Mouse (Mus musculus): ENCODE measurements around the gene Gm8246. TPM values are rescaled to one million over a fixed set of nuclear protein-coding genes. Genes with fewer than 3 reads are reported as not detected.
"Not testable (repeated sequence)": the region's sequence is repeated elsewhere in the genome, so short reads cannot be mapped to it uniquely, and the experiment has no call there.

The Gm8246 gene
- polyA plus RNA-seq (2012; ENCODE audit: insufficient read depth, insufficient read length, missing spikeins), result not detected in 2 replicates

DNA sequence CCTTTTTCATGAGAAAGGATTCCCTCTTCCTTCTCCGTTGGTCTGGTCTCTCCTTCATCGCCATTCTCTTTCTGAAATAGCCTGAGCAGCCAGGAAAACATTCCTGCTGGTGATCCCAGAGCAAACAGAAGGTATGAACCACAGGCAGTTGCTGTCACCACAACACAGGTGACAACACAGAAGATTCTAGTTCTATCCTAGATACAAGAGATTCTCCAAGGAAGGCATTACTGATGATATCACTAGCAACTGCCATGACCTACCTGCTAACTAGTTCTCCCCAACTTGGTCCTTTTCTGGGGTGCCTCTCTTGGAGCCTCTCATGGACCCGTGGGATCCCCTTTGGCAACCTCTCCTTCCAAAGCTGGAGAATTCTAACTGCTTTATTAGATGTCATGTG, at the start of gene Gm8246:
TSS of gene Gm8246 (minus strand) at position 101 of the 400 bp plus-strand sequence.
- H3K4me3 ChIP-seq (ENCODE audit: insufficient read depth, low read depth, low read length); H3K27ac ChIP-seq (replicated peaks; ENCODE audit: low read depth, low read length); H3K4me1 ChIP-seq (ENCODE audit: control insufficient read depth, insufficient read depth, insufficient read length, low read length): not testable (repeated sequence)

DNA sequence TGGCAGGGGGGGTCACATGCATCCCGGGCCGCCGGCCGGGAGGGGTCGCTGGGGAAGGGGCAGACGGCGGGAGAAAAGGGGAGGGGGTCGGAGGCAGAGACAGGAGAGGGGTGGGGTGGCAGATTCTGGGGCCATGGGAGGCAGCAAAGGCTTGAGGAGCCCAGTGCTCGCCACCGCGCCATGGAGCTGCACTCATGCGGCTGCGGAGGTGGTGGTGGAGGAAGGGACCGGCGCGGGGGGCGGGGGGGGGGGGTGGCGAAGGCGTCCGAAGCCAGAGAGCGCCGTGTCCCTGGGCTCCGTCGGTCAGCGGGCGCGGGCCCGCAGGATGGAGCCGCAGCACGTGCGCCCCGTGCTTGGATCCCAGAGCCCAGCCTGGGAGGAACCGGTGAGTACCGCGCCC, 23.7 kb upstream of the Gm8246 start, which contains the start of gene Gm3488:
TSS of gene Gm3488 (plus strand) at position 301 of the 400 bp plus-strand sequence.
- not testable (repeated sequence) for H3K27ac ChIP-seq (replicated peaks; ENCODE audit: low read depth, low read length); H3K4me3 ChIP-seq (ENCODE audit: insufficient read depth, low read depth, low read length); H3K4me1 ChIP-seq (ENCODE audit: control insufficient read depth, insufficient read depth, insufficient read length, low read length)

DNA sequence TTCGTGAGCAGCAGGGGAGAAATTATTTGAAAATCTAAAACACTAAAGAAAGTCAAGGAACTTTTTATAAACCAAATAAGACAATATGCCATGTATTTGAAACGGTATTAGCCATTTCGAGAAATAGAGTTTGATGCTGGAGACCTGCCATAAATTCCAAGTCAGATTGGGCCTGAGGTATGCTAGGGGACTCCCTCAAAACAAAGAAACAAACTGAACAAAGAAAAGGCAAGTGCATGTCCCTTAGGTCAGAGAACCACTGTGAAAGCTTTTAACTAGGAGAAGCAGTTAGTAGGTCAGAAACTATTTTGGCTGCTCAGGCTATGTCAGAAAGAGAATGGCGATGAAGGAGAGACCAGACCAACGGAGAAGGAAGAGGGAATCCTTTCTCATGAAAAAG, 6.3 kb upstream of the Gm8246 start, which contains the start of gene Gm3187:
TSS of gene Gm3187 (plus strand) at position 301 of the 400 bp plus-strand sequence.
- not testable (repeated sequence) for H3K27ac ChIP-seq (replicated peaks; ENCODE audit: low read depth, low read length); H3K4me1 ChIP-seq (ENCODE audit: control insufficient read depth, insufficient read depth, insufficient read length, low read length); H3K4me3 ChIP-seq (ENCODE audit: insufficient read depth, low read depth, low read length)

DNA sequence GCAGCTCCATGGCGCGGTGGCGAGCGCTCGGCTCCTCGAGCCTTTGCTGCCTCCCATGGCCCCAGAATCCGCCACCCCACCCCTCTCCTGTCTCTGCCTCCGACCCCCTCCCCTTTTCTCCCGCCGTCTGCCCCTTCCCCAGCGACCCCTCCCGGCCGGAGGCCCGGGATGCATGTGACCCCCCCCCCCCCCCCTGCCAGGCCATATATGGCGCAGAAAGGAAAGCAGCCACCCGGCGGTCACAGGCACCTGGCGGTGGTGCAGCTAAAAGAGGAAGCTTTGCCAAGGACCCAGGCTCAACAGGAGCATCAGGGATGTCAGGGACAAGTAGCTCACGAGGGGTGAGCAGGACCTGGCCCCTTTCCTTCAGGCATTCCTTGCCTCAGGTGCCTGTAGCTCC, 17.2 kb downstream of the Gm8246 start:
- H3K4me3 ChIP-seq (ENCODE audit: insufficient read depth, low read depth, low read length); H3K27ac ChIP-seq (replicated peaks; ENCODE audit: low read depth, low read length); H3K4me1 ChIP-seq (ENCODE audit: control insufficient read depth, insufficient read depth, insufficient read length, low read length): not testable (repeated sequence)

DNA sequence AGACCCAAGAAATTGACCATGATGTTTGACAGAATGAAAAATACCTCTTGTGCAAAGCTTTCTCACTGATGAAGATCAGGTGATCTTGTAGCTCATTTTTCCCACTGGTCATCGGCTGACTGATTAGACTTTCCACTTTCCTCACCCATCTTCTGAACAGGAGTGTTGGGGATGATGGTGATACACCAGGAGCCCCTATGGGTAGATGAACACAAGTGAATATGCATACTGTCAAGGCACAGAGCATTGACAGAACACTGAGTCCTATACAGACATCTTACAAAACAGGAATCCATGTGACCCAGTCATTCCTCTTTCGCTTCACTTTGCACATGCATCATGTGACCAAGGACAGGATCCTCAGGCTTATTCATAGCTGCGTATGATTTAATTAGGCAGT, 22.3 kb downstream of the Gm8246 start, which contains the start of gene Gm3194:
TSS of gene Gm3194 (minus strand) at position 101 of the 400 bp plus-strand sequence.
- H3K4me1 ChIP-seq (ENCODE audit: control insufficient read depth, insufficient read depth, insufficient read length, low read length); H3K4me3 ChIP-seq (ENCODE audit: insufficient read depth, low read depth, low read length); H3K27ac ChIP-seq (replicated peaks; ENCODE audit: low read depth, low read length): not testable (repeated sequence)

Other genes starting within 250 kb of the Gm8246 start
- not detected in 2 replicates for gene Gm3526, start 217.2 kb downstream of the Gm8246 start, polyA plus RNA-seq (2012; ENCODE audit: insufficient read depth, insufficient read length, missing spikeins)
- not detected in 2 replicates for gene Gm3542, start 142.9 kb downstream of the Gm8246 start, polyA plus RNA-seq (2012; ENCODE audit: insufficient read depth, insufficient read length, missing spikeins)
- not detected in 2 replicates for gene Gm3500, start 88.8 kb downstream of the Gm8246 start, polyA plus RNA-seq (2012; ENCODE audit: insufficient read depth, insufficient read length, missing spikeins)
- not detected in 2 replicates for gene Gm3194, start 22.4 kb downstream of the Gm8246 start, polyA plus RNA-seq (2012; ENCODE audit: insufficient read depth, insufficient read length, missing spikeins)
- gene Gm3187, start 6.4 kb upstream of the Gm8246 start, polyA plus RNA-seq (2012; ENCODE audit: insufficient read depth, insufficient read length, missing spikeins), result not detected in 2 replicates
- not detected in 2 replicates for gene Gm3488, start 23.8 kb upstream of the Gm8246 start, polyA plus RNA-seq (2012; ENCODE audit: insufficient read depth, insufficient read length, missing spikeins)
- not detected in 2 replicates for gene Gm3532, start 60.7 kb upstream of the Gm8246 start, polyA plus RNA-seq (2012; ENCODE audit: insufficient read depth, insufficient read length, missing spikeins)
- gene Gm8265, start 155.2 kb upstream of the Gm8246 start, polyA plus RNA-seq (2012; ENCODE audit: insufficient read depth, insufficient read length, missing spikeins), result not detected in 2 replicates
- not detected in 2 replicates for gene Gm9603, start 209.6 kb upstream of the Gm8246 start, polyA plus RNA-seq (2012; ENCODE audit: insufficient read depth, insufficient read length, missing spikeins)

Measured in brown adipose tissue, adult 24 weeks (tissue).